Mouse (Mus musculus): Measurements from ENCODE around the gene Alkbh8. TPM values are rescaled to one million over a fixed set of nuclear protein-coding genes. Genes with fewer than 3 reads are reported as not detected.

The Alkbh8 gene
- total and polyA plus RNA-seq, 3 experiments = 27.3 to 47.3 (median 29.1) TPM

DNA sequence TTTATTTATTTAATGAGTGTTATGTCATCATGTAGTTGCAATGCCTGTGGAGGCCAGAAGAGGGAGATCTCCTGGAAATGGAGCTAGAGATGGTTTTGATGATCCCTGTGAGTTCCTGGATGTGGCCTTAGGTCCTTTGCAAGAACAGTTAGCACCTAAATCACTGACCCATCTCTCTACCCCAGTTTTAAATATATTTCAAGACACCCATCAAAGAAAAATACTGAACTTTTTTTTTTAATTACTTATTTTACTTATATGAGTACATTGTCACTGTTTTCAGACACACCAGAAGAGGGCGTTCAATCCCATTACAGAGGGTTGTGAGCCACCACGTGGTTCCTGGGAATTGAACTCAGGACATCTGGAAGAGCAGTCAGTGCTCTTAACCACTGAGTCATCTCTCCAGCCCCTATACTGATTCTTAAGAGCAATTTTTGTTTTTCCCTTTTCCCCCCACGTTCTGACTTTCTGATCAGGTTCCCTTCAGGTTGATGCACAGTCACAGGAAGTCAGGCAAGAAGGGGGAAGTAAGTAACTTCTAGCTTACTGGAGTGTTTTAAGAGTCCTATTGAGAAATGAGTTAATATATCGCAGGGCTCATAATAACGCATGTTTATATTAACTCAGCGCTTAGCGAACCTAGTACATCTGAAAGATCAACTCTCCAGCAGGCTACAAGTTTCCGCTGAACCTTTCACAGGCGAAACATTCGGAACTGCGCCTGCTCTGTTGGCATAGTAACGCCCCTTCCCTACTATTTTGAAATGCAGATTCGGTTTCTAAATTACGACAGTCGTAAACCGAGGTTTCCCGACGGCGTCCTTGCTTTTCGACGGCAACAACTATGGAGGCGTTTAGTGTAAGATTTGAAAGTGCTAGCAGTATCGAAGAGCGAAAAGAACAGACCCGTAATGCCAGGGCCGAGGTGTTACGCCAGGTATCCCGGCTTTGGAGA, 68.6 kb downstream of the Alkbh8 start, which contains the start of gene Cwf19l2:
Gene Cwf19l2, plus strand, starts transcription at position 342 of the 958 bp plus-strand sequence.
- peaks cover 7 to 11% of the 10 kb centered on the region in 2 experiments; a peak in 2 of 4 replicates for H3K4me1 ChIP-seq (ENCODE audit: control insufficient read depth in 1 of 2, insufficient read depth in 2 of 2, low read length in 2 of 2)
- no peaks in the 10 kb centered on the region for H3K9me3 ChIP-seq (replicated peaks; ENCODE audit: insufficient read depth, low read length)
- H3K4me3 ChIP-seq (ENCODE audit: control insufficient read depth in 1 of 2, insufficient read depth in 1 of 2, low read depth in 2 of 2, low read length in 2 of 2) = peak within 1 kb of the TSS; percentile 77 to 87
- TF ChIP-seq MAFK (IDR thresholded peaks at IDR 0.05; ENCODE audit: borderline replicate concordance, low read depth, low read length) (no peak), CHD1 (IDR thresholded peaks at IDR 0.05; ENCODE audit: low read depth, low read length) (no peak; the same call in 1 of the 2 replicates), POLR2A (IDR thresholded peaks at IDR 0.05; ENCODE audit: control insufficient read depth in 1 of 2, insufficient read depth in 1 of 2, low read depth in 1 of 2, low read length in 2 of 2, poor library complexity in 1 of 2) (peak; percentile 60 to 95; a peak in 3 of 4 replicates), RAD21 (IDR thresholded peaks at IDR 0.05; ENCODE audit: low read depth, low read length) (peak; percentile 45), MEF2A (IDR thresholded peaks at IDR 0.05; ENCODE audit: extremely low read depth, insufficient replicate concordance, low read depth, low read length, poor library complexity, severe bottlenecking) (no peak), MYC (IDR thresholded peaks at IDR 0.05; ENCODE audit: low read depth, low read length) (peak; percentile 100), KAT2A (conservative IDR thresholded peaks at IDR 0.05; ENCODE audit: low read depth, low read length) (peak; percentile 94), TCF12 (IDR thresholded peaks at IDR 0.05; ENCODE audit: low read depth, low read length) (peak; percentile 70), POLR2AphosphoS5 (IDR thresholded peaks at IDR 0.05; ENCODE audit: borderline replicate concordance, low read depth, low read length) (no peak; the same call in 1 of the 2 replicates), ZNF384 (IDR thresholded peaks at IDR 0.05; ENCODE audit: low read depth, low read length) (peak; percentile 60), HCFC1 (IDR thresholded peaks at IDR 0.05; ENCODE audit: low read depth, low read length) (peak; percentile 95), NELFE (IDR thresholded peaks at IDR 0.05; ENCODE audit: low read depth, low read length) (peak; percentile 78), POLR2AphosphoS2 (IDR thresholded peaks at IDR 0.05; ENCODE audit: low read length) (peak; percentile 89), SMC3 (IDR thresholded peaks at IDR 0.05; ENCODE audit: low read depth, low read length) (peak; percentile 47; the same call in 1 of the 2 replicates), CTCF (IDR thresholded peaks at IDR 0.05 in 2 of 3, conservative IDR thresholded peaks at IDR 0.05 in 1 of 3; ENCODE audit: control insufficient read depth in 1 of 3, insufficient read depth in 1 of 3, low read depth in 2 of 3, low read length in 3 of 3, poor library complexity in 1 of 3, severe bottlenecking in 1 of 3) (peak; percentile 54 to 70 (median 60); a peak in 5 of 6 replicates), TBP (IDR thresholded peaks at IDR 0.05; ENCODE audit: low read depth, low read length) (peak; percentile 94), ZKSCAN1 (IDR thresholded peaks at IDR 0.05; ENCODE audit: low read depth, low read length) (no peak), NRF1 (IDR thresholded peaks at IDR 0.05; ENCODE audit: insufficient read depth, low read depth, low read length, poor library complexity, severe bottlenecking) (peak; percentile 68), MXI1 (IDR thresholded peaks at IDR 0.05; ENCODE audit: low read depth, low read length) (peak; percentile 95), JUND (IDR thresholded peaks at IDR 0.05; ENCODE audit: low read depth, low read length) (peak; percentile 60), RCOR1 (IDR thresholded peaks at IDR 0.05; ENCODE audit: low read depth, low read length) (no peak), MYB (IDR thresholded peaks at IDR 0.05; ENCODE audit: low read depth, low read length) (no peak), MAX (IDR thresholded peaks at IDR 0.05; ENCODE audit: low read length) (peak; percentile 97), EP300 (IDR thresholded peaks at IDR 0.05; ENCODE audit: low read depth in 1 of 2, low read length in 2 of 2) (peak in 1 of 2 experiments; percentile 45; a peak in 2 of 4 replicates), E2F4 (IDR thresholded peaks at IDR 0.05; ENCODE audit: borderline replicate concordance, low read depth, low read length) (no peak), USF1 (IDR thresholded peaks at IDR 0.05; ENCODE audit: low read depth, low read length) (peak; percentile 90), ZC3H11A (IDR thresholded peaks at IDR 0.05; ENCODE audit: low read depth, low read length) (peak; percentile 43; the same call in 1 of the 2 replicates), ELF1 (IDR thresholded peaks at IDR 0.05; ENCODE audit: low read depth, low read length) (peak; percentile 73; the same call in 1 of the 2 replicates), CHD2 (IDR thresholded peaks at IDR 0.05; ENCODE audit: low read length) (no peak), SIN3A (IDR thresholded peaks at IDR 0.05; ENCODE audit: low read length) (peak; percentile 96), UBTF (IDR thresholded peaks at IDR 0.05; ENCODE audit: borderline replicate concordance, insufficient read depth, low read depth, low read length) (no peak), ETS1 (IDR thresholded peaks at IDR 0.05; ENCODE audit: low read depth, low read length) (peak; percentile 50; the same call in 1 of the 2 replicates), USF2 (IDR thresholded peaks at IDR 0.05; ENCODE audit: borderline replicate concordance in 1 of 2, insufficient read depth in 1 of 2, low read depth in 1 of 2, low read length in 2 of 2) (peak in 1 of 2 experiments; percentile 33; a peak in 1 of 4 replicates), GATA1 (IDR thresholded peaks at IDR 0.05; ENCODE audit: low read depth, low read length) (no peak)

More for the DNA sequence above, 68.6 kb downstream of the Alkbh8 start, which contains the start of gene Cwf19l2:
- Histone ChIP-seq H3K79me2 (ENCODE audit: control insufficient read depth, insufficient read depth, low read length, poor library complexity) (peaks cover 15% of the 10 kb centered on the region), H3K27me3 (ENCODE audit: control insufficient read depth in 1 of 2, insufficient read depth in 2 of 2, low read length in 2 of 2) (no peaks in the 10 kb centered on the region), H3K9ac (ENCODE audit: control insufficient read depth, low read depth, low read length, poor library complexity, severe bottlenecking) (peak within 1 kb of the TSS; percentile 83), H3K27ac (ENCODE audit: control insufficient read depth, low read depth, low read length) (peak within 1 kb of the TSS; percentile 93), H3K36me3 (ENCODE audit: control insufficient read depth in 1 of 2, insufficient read depth in 2 of 2, low read length in 2 of 2) (peaks cover 0 to 16% of the 10 kb centered on the region in 2 experiments; a peak in 2 of 4 replicates)
- peak; percentile 99 for DNase-seq (ENCODE audit: low read depth, low spot score)

All from MEL (cell line).